8 mouse cellular contexts compared by ENCODE assay signal in the genomic region with DNA sequence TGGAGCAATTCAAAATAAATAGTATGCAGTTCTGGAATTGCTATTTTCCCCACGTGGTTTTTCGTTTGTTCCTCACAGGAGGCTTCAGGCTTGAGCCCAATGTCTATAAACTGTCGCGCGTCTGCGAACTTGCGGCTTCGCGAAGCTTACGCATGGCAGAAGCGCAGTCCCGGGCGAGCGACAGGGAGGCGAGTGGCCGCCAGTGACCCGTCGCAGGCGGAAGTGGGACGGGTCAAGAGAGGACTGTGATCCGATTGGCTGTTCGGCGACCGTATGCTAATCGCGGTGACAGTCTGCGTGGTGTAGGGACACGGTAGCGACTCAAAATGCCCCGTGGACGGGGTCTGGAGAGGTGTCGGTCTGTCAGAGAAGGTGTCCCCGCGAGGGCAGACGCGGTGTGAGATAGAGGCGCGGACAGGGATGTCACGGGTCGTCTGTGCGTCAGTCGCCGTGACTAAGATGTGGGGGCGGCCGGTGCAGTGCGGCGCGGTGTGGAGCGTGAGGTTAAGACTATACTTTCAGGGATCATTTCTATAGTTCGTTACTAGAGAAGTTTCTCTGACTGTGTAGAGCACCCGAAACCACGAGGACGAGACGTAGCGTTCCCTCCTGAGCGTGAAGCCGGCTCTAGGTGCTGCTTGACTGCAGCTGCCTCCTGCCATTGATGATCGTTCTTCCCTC. TPM values are rescaled to one million over a fixed set of nuclear protein-coding genes. Genes with fewer than 3 reads are reported as not detected.
DNase-seq lines count a peak whose midpoint lies in the region; ATAC-seq and TF ChIP-seq lines count a peak whose summit lies in the region.
"Not testable (repeated sequence)": the region's sequence is repeated elsewhere in the genome, so short reads cannot be mapped to it uniquely, and the experiment has no call there.

No protein-coding gene starts in this region.

- peak overlapping the region; percentile 71 for H3K9ac ChIP-seq in MEL (ENCODE audit: control insufficient read depth, low read depth, low read length, poor library complexity, severe bottlenecking)
- 0 out of 2 replicates have a peak overlapping the region, but pooled peaks have one; percentile 41 for H3K9ac ChIP-seq in lung, embryonic 16.5 days (ENCODE audit: low read length)

- H3K27me3 ChIP-seq in MEL (ENCODE audit: control insufficient read depth in 1 of 2, insufficient read depth in 2 of 2, low read length in 2 of 2); hindbrain, embryonic 10.5 days (ENCODE audit: insufficient read depth, poor library complexity, severe bottlenecking); lung, embryonic 16.5 days (ENCODE audit: control insufficient read depth, insufficient read depth, low read depth, low read length); thymus, adult 2 months (ENCODE audit: control insufficient read depth, insufficient read depth, low read length): not testable (repeated sequence)

- ATAC-seq in lung, embryonic 16.5 days (ENCODE audit: low read depth): peak; percentile 99

- peak overlapping the region; percentile 16 to 21; a peak in 2 of 4 replicates for H3K4me3 ChIP-seq in MEL (ENCODE audit: control insufficient read depth in 1 of 2, insufficient read depth in 1 of 2, low read depth in 2 of 2, low read length in 2 of 2)
- H3K4me3 ChIP-seq in hindbrain, embryonic 10.5 days: peak overlapping the region; percentile 39
- H3K4me3 ChIP-seq in lung, embryonic 16.5 days (ENCODE audit: low read length): peak overlapping the region; percentile 40
- H3K4me3 ChIP-seq in thymus, adult 2 months (ENCODE audit: control insufficient read depth, insufficient read depth, low read length): peak overlapping the region; percentile 55

- peak overlapping the region; percentile 60 for H3K4me2 ChIP-seq in lung, embryonic 16.5 days (ENCODE audit: low read depth, low read length)

- not testable (repeated sequence) for H3K9me3 ChIP-seq in MEL (replicated peaks; ENCODE audit: insufficient read depth, low read length); hindbrain, embryonic 10.5 days; lung, embryonic 16.5 days (ENCODE audit: control insufficient read depth, low read length)

- peak; percentile 58 to 75; a peak in 3 of 4 replicates for TF ChIP-seq POLR2A in MEL (IDR thresholded peaks at IDR 0.05; ENCODE audit: control insufficient read depth in 1 of 2, insufficient read depth in 1 of 2, low read depth in 1 of 2, low read length in 2 of 2, poor library complexity in 1 of 2)
- TF ChIP-seq POLR2A in thymus, adult 2 months (IDR thresholded peaks at IDR 0.05; ENCODE audit: control insufficient read depth, extremely low read depth, insufficient read depth, low read length, poor library complexity): not testable (repeated sequence)

- not testable (repeated sequence) for H3K79me2 ChIP-seq in MEL (ENCODE audit: control insufficient read depth, insufficient read depth, low read length, poor library complexity)

- TF ChIP-seq EP300 in MEL (IDR thresholded peaks at IDR 0.05; ENCODE audit: low read depth in 1 of 2, low read length in 2 of 2): 0 out of 4 replicates have a peak, but pooled peaks of 1 of the 2 experiments have one; percentile 20

- H3K27ac ChIP-seq in MEL (ENCODE audit: control insufficient read depth, low read depth, low read length): peak overlapping the region; percentile 67
- H3K27ac ChIP-seq in hindbrain, embryonic 10.5 days: peak overlapping the region; percentile 79
- 0 out of 2 replicates have a peak overlapping the region, but pooled peaks have one; percentile 27 for H3K27ac ChIP-seq in lung, embryonic 16.5 days (ENCODE audit: low read length)
- 0 out of 2 replicates have a peak overlapping the region, but pooled peaks have one; percentile 26 for H3K27ac ChIP-seq in thymus, adult 2 months (ENCODE audit: control insufficient read depth, insufficient read depth, low read length)

- DNase-seq in MEL (ENCODE audit: low read depth, low spot score): peak; percentile 96
- DNase-seq in cerebellum, adult 9-11 months: peak; percentile 92
- DNase-seq in frontal cortex, adult 2 months (ENCODE audit: extremely low spot score in 1 of 2, low spot score in 1 of 2): peak; percentile 59 to 78
- peak; percentile 77 for DNase-seq in hindbrain, embryonic 10.5 days (ENCODE audit: low spot score)
- peak; percentile 88 for DNase-seq in layer of hippocampus, adult 9-11 months
- peak; percentile 80 for DNase-seq in ovary, adult 18-20 months (ENCODE audit: low spot score)
- peak; percentile 76 for DNase-seq in thymus, adult 2 months

- H3K4me1 ChIP-seq in MEL (ENCODE audit: control insufficient read depth in 1 of 2, insufficient read depth in 2 of 2, low read length in 2 of 2): peaks cover 8 to 16% of the 10 kb centered on the region in 2 experiments; a peak in 3 of 4 replicates
- H3K4me1 ChIP-seq in hindbrain, embryonic 10.5 days (replicated peaks); lung, embryonic 16.5 days (replicated peaks; ENCODE audit: control insufficient read depth, insufficient read depth, low read length); thymus, adult 2 months (replicated peaks; ENCODE audit: control insufficient read depth, insufficient read depth, low read length): not testable (repeated sequence)

- H3K36me3 ChIP-seq in MEL (ENCODE audit: control insufficient read depth in 1 of 2, insufficient read depth in 2 of 2, low read length in 2 of 2): peaks cover 0 to 23% of the 10 kb centered on the region in 2 experiments; a peak in 2 of 4 replicates
- H3K36me3 ChIP-seq in hindbrain, embryonic 10.5 days; lung, embryonic 16.5 days (ENCODE audit: control insufficient read depth, insufficient read depth, low read length); thymus, adult 2 months (ENCODE audit: control insufficient read depth, insufficient read depth, low read length): not testable (repeated sequence)

- TF ChIP-seq CTCF in MEL (IDR thresholded peaks at IDR 0.05 in 2 of 3, conservative IDR thresholded peaks at IDR 0.05 in 1 of 3; ENCODE audit: control insufficient read depth in 1 of 3, insufficient read depth in 1 of 3, low read depth in 2 of 3, low read length in 3 of 3, poor library complexity in 1 of 3, severe bottlenecking in 1 of 3); thymus, adult 2 months (IDR thresholded peaks at IDR 0.05; ENCODE audit: borderline replicate concordance, control insufficient read depth, extremely low read depth, insufficient read depth, low read length, poor library complexity): not testable (repeated sequence)

- not testable (repeated sequence) for TF ChIP-seq RAD21 in MEL (IDR thresholded peaks at IDR 0.05; ENCODE audit: low read depth, low read length)

- under 1% methylated on average over 28 of the region's 58 CpGs for WGBS in hindbrain, embryonic 10.5 days
- WGBS in lung, embryonic 16.5 days: under 1% methylated on average over 21 of the region's 58 CpGs
- under 1% methylated on average over 25 of the region's 58 CpGs for WGBS in thymus, adult 2 months

TF ChIP-seq in MEL, 35 proteins besides CTCF, POLR2A, EP300 and RAD21:
- TF ChIP-seq MAX (IDR thresholded peaks at IDR 0.05; ENCODE audit: low read length) (peak; percentile 88), USF1 (IDR thresholded peaks at IDR 0.05; ENCODE audit: low read depth, low read length) (peak; percentile 54), MXI1 (IDR thresholded peaks at IDR 0.05; ENCODE audit: low read depth, low read length) (peak; percentile 70), NRF1 (IDR thresholded peaks at IDR 0.05; ENCODE audit: insufficient read depth, low read depth, low read length, poor library complexity, severe bottlenecking) (peak; percentile 68), NELFE (IDR thresholded peaks at IDR 0.05; ENCODE audit: low read depth, low read length) (peak; percentile 40), MYC (IDR thresholded peaks at IDR 0.05; ENCODE audit: low read depth, low read length) (peak; percentile 90), HCFC1 (IDR thresholded peaks at IDR 0.05; ENCODE audit: low read depth, low read length) (0 out of 2 replicates have a peak, but pooled peaks have one; percentile 63), ELF1 (IDR thresholded peaks at IDR 0.05; ENCODE audit: low read depth, low read length) (peak; percentile 53; the same call in 1 of the 2 replicates), ETS1 (IDR thresholded peaks at IDR 0.05; ENCODE audit: low read depth, low read length) (peak; percentile 77)
TF ChIP-seq in MEL: peak in this region for 9; not testable (repeated sequence) for 26.

RNA-seq across cellular contexts. Expression of gene Tex14, which starts 57.1 kb away (rescaled TPM):
- 0.23 and 0.42 TPM in 2 replicates for total RNA-seq in MEL (2012; rRNA removed)
- polyA plus RNA-seq in MEL (2012; ENCODE audit: insufficient read depth in 1 of 2, insufficient read length in 2 of 2, low read depth in 1 of 2, low replicate concordance in 2 of 2, missing spikeins in 1 of 2): under 1 TPM in 1 of 2 experiments, not detected in 1; 0.42 TPM
- polyA plus RNA-seq in frontal cortex, adult 2 months (2012; rRNA removed): 0.15 and 0.34 TPM in 2 replicates
- polyA plus RNA-seq in hindbrain, embryonic 10.5 days (2016; fragmentation: Nextera tagmentation; extraction: Ambion mirVana): not detected in 2 replicates
- polyA plus RNA-seq in lung, embryonic 16.5 days (2015; fragmentation: Nextera tagmentation; extraction: Ambion mirVana): 0.52 and 0.62 TPM in 2 replicates
- polyA plus RNA-seq in thymus, adult 2 months (2012; rRNA removed): 0.55 and 0.99 TPM in 2 replicates

RNA-seq across cellular contexts. Expression of gene Rad51c, which starts 57.2 kb away (rescaled TPM):
- total RNA-seq in MEL (2012; rRNA removed): 1.5 and 2.5 TPM in 2 replicates
- 1 to 10 TPM in 1 of 2 experiments, not detected in 1; 1.9 TPM for polyA plus RNA-seq in MEL (2012; ENCODE audit: insufficient read depth in 1 of 2, insufficient read length in 2 of 2, low read depth in 1 of 2, low replicate concordance in 2 of 2, missing spikeins in 1 of 2)
- 3.5 and 3.7 TPM in 2 replicates for polyA plus RNA-seq in frontal cortex, adult 2 months (2012; rRNA removed)
- 12.3 and 13.6 TPM in 2 replicates for polyA plus RNA-seq in hindbrain, embryonic 10.5 days (2016; fragmentation: Nextera tagmentation; extraction: Ambion mirVana)
- 8.4 and 9.4 TPM in 2 replicates for polyA plus RNA-seq in lung, embryonic 16.5 days (2015; fragmentation: Nextera tagmentation; extraction: Ambion mirVana)
- 2.5 and 3.1 TPM in 2 replicates for polyA plus RNA-seq in thymus, adult 2 months (2012; rRNA removed)

Comparison
In these comparisons a context has a peak if more than half of its experiments do, and no peak if none do; other contexts are left out.
1. Peak in every context shown above with its lines: DNase-seq, ATAC-seq, H3K4me3 ChIP-seq and H3K27ac ChIP-seq.
2. H3K27ac ChIP-seq: peak in every context shown above with its lines; median percentile 79 in hindbrain, embryonic 10.5 days; 67 in MEL; 27 in lung, embryonic 16.5 days; 26 in thymus, adult 2 months.